Mouse (Mus musculus) MN1 (cell line): ENCODE results near the gene Gsta4.
"Not testable (repeated sequence)": the region's sequence is repeated elsewhere in the genome, so short reads cannot be mapped to it uniquely, and the experiment has no call there.

Experiments used
- DNase-seq: peaks from one replicate; pipeline ENCODE4 v3.0.0-alpha.2; 2016; ENCODE audit warnings: low spot score

Gsta4 gene

DNA sequence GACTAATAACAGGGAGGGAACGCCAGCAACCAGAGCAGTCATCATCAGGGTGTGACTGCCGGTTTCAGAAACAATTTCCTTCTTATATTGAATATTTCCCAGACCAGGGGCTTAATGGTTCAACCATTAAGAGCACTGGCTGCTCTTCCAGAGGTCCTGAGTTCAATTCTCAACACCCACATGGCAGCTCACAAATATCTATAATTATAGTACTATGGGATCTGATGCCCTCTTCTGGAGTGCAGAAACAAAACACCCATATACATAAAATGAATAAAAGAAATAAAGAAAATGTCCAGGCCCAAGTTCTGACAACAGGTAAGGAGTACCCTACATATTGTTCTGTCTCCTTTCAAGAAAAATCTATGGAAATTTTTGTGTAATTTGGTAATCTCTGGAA, 3.5 kb upstream of the Gsta4 start:
- no peak for DNase-seq

DNA sequence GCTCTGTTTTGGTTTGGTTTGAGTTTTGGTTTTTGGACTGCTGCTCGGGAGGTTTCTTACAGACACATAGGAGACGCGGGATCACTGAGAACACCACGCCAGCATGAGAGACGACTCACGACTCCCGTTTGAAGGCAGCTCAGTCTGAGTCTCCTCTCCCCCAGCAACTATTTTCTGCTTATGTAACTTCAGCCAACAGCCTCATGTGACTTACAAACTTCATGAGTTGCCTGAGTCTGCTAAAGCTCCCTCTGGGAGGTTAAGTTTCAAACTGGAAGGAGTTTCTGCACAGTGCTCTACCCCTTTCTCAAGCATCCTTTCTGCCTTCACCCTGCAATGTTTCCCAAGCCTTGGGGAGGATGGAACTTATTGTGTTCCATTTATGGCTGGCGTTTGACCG, 3.1 kb downstream of the Gsta4 start:
- DNase-seq: no peak

DNA sequence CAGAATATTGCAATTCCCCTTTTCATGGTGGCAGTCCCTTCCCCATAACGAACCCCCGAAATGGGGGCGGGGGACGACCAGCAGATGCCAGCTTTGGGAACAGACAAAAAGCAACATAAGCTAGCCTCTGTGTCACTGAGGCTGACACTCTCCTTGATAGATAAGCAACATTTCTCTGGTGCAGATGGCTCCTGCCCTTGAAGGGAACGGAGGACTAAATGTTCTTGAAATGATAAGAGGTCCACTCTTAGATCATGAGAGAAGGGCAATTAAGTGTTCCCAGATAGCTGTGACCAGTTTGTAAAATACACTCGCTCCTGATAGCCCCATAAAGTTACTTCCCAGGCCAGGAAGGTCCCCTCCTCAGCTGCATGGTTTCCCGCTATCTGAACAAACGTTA, 6.3 kb downstream of the Gsta4 start:
- no peak for DNase-seq

DNA sequence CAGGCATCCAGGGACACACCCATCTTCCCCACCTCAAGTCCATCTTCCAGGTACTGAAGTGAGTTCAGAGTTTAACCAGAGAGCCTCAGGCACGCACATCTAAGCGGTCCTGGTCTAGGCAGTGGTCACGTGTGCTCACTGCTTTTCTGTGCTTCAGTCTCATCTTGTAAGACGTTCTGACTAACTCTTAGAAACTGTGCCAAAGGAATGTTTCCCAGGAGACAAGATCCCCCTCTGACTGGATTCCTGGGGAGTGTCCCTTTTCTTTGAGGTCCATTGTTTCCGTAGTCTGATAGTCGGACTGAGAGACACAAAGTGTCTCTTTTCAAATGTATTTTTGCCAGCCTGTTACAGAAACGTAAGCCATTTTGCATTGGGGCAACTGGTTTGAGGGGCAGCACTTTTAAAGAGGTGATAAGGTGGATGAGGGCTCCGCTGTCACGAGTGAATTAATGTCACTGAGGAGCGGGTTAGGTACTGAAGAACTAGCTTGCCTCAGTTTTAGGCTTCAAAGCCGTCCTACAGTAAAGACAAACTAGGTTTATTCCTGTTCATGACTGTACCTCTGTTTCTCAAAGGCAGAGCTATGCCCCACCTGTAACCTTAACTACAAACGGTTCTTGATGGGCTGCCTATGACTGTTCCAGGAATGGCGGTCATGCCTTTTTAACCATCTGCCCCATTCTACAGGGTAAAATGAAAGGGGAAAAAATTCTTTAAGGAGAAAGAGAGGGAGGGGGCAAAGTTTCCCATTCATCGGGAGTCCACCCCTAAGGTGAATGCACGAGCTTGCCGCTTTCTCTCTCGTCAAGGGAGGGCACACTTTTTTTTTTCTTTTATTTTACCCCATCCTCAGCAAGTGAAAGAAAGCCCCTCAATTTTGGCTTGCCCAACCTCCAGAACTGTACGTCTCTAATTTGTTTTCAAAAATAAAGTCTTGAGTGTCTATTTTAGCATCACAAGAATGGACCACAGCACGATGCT, 8.4 kb downstream of the Gsta4 start:
- no peak for DNase-seq

DNA sequence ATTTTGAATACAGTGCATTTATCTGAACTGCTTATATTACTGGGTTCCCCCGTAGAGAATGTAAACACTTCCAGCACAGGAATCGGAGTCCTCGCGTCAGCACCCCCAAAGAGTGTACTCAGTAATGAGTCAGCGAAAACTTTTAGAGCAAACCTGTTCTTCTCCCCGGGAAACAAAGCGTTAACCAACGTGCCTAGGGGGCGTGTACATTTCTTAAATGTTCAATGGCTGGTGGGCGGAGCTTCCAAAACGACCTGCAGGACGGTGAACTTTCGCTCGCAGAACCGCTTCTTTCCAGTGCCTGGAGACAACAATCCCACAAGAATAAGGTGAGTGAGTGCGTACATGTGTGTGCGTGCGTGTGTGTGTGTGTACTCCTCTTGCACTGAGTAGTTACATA, 9.2 kb downstream of the Gsta4 start:
- DNase-seq: peak; percentile 33

DNA sequence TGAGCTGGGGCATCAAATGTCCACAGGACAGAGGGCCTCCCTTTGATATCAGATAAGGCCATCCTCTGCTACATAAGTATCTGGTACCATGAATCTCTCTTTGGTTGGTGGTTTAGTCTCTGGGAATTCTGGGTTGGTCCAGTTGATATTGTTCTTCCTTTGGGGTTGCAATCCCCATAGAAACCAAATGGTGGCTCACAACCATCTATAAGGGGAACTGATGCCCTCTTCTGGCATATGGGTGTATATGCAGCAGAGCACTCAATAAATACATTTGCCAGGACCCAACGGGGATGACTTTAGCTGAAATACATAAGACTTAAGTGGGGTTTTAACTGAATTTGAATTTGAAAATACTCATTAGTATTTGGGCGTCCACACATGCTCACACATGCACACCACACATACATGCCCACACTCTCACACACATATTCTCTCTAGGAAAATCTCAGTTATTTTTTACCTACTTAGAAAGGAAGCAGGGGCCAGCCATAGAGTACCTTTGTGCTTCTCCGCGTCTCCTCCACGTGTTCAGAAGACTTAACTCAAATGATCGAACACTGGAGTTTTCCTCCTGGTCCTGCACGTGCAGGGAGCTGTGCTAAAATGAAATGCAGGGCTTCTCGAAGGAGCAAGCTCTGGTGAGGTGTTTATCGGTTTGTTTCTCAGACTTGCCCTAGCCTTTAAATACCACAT, 11.5 kb downstream of the Gsta4 start:
- DNase-seq: peak; percentile 41

DNA sequence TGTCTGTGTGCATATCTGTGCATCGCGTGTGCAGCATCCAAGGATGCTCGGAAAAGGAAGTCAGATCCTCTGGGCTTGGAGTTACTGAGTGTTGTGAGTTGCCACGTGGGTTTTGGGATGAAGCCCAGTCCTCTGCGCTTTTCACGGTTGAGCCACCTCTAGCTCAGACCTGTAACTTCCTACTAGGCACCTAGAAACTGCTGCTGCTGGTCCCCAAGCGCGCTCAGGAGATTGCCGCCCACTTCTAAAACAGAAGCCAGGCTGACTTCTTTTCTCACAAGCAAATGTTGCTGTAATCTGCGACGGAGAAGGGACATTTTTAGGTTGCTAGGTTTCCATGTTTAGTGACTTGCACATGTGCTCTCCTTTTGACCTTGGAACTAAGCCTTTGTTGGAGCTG, 12.5 kb downstream of the Gsta4 start:
- no peak for DNase-seq

DNA sequence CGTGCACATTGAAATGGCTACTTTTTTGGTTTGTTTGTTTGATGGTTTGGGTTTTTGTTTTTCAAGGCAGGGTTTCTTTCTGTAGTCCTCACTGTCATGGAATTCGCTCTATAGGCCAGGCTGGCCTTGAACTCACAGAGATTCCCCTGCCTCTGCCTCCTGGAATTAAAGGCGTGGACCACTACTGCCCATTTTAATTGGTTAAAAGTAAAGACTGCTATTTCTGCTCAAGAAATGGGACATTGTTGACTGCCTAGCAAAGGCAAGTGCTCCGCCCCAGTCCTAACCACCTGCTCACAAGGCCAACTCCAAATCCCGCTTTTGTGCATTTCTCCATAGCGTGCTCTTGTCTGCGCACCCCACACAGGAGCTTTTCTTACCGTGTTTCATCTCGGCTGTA, 15.2 kb downstream of the Gsta4 start:
- DNase-seq: no peak

DNA sequence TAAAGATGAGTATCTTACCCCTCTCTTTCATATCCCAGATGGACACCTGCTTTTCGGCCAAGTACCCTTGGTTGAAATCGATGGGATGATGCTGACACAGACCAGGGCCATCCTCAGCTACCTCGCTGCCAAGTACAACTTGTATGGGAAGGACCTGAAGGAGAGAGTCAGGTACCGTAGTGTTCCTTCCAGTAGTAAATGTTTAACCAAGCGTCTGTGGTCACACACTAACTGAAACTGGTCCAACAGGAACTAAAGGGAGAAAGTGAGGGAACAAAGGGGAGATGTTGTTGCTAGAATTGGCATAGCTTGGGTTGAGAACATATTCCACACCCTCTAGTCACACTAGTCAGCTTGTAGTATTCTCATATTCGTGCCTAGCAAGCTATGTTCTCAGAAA, 21.6 kb downstream of the Gsta4 start:
- DNase-seq: no peak

DNA sequence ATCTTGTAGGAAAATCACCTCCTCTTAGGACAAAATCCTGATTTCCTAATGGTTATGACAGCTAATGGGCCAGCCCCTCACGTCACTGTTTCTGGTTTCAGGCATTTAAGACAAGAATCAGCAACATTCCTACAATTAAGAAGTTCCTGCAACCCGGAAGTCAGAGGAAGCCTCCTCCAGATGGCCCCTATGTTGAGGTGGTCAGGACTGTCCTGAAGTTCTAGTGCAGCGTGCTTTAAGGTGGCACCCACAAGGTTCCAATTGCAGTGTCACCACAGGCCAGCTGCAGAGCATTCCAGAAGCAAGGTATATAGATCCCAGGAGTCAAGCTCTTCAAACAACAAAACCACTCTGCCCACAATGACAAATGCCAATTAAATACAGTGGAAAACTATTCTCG, 26.4 kb downstream of the Gsta4 start:
- DNase-seq: no peak

DNA sequence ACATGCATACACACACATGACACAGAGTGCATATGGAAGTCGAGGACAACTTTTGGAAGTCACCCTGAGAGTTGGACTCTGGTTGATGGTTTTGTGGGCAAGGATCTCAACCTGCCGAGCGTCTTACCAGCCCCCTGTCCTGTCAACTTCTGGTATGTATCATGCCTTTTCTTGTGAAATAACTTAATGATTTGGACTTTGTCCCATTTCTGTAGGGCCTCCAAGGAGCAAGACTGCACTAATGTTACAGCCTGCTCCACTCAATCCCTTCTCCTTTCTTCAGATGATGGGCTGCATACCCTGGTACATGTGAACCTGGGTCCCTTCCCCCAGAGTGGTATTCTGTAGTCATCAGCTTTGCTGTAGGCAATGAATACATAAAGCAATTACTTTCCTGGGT, 27.5 kb downstream of the Gsta4 start:
- DNase-seq: no peak

DNA sequence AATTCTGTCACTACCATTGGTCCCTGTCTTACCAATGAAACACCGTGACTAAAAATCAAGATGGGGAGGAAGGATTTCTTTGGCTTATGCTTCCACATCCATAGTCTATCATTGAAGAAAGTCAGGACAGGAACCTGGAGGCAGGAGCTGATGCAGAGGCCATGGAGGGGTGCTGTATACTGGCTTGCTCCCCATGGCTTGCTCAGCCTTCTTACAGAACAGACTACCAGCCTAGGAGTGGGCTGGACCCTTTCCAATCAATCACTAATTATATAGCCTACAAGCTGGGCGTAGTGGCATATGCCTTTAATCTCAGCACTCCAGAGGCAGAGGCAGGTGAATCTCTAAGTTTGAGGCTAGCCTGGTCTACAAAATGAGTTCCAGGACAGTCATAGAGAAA, 28.2 kb downstream of the Gsta4 start:
- DNase-seq: no peak

DNA sequence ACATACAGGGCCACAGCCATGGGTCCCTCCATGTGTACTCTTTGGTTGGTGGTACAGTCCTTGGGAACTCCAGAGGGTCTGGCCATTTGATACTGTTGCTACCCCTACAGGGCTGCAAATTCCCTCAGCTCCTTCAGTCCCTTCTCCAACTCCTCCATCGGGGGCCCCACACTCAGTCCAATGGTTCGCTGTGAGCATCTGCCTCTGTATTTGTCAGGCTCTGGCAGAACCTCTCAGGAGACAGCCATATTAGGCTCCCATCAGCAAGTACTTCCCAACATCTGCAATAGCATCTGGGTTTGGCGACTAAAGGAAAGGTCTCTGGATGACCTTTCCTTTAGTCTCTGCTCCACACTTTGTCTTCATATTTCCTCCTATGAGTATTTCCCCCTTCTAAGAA, 28.9 kb downstream of the Gsta4 start:
- no peak for DNase-seq

DNA sequence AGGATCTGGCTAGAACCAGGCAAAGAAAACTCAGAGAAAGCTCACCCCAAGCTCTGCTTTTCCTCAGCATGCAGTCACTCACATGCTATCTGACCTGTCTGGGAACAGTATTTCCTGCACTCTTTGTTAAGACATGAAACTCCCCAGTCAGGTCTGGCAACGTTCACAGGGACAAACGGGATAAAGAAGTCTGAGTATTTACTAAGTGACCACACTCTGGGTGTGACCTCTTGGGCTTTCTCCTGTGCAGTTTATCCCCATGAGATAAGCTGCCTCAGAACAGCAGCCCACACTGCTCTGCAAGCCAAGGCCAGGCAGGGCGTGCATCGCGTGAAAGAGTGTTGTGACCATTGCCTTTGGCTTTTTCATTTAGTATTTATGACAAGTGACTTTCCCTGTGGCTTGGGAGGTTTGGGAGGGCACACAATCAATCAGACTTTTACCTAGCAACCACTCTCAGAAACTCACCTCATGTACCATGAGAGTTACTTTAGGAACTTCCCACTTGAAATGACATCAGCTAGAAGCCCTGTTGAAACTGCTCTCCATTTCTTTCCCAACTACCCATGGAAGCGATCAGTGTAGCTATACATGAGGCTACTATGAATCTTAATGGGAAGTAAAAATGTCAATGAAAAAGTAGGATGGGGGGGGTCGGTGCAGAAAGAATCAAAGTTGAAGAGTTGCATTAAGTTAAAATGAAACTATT, 29.9 kb downstream of the Gsta4 start:
- no peak for DNase-seq

DNA sequence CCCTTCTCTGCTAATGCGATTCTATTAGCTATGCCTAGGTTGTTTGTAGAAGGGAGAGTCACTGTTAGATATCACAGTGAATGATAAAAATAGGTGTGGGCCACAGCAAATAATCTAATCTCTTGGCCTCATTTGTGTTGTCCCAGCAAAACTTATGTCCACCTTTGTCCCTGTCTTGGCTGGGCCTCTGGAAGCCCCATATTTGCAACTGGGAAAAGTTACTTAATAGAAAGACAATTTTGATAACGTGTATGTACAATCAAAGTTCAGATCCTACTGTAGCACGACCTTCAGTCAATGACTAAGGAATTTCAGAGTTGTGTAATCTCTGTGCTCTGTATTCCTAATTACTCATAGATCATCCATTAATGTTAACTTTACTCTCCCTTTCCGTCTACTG, 34.5 kb downstream of the Gsta4 start:
- DNase-seq: no peak

DNA sequence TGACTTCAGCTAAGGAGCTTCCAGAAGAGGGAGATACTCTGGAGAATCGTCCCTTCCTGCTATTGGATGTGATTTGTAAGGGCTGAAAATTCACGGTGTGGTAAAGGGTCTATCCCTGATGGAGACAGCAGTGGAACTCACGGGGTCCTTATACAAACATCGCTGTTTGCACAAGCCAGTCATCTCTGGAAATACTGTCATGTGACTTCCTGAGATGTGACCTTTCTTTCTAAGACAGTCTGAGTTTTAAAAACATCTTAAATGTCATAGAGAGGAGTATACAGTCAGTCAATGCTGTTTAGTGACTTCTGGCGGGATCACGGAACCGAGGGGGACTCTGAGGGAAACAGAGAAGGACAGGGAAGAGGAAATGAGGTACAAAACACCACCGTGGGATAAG, 40.0 kb downstream of the Gsta4 start:
- DNase-seq: no peak

DNA sequence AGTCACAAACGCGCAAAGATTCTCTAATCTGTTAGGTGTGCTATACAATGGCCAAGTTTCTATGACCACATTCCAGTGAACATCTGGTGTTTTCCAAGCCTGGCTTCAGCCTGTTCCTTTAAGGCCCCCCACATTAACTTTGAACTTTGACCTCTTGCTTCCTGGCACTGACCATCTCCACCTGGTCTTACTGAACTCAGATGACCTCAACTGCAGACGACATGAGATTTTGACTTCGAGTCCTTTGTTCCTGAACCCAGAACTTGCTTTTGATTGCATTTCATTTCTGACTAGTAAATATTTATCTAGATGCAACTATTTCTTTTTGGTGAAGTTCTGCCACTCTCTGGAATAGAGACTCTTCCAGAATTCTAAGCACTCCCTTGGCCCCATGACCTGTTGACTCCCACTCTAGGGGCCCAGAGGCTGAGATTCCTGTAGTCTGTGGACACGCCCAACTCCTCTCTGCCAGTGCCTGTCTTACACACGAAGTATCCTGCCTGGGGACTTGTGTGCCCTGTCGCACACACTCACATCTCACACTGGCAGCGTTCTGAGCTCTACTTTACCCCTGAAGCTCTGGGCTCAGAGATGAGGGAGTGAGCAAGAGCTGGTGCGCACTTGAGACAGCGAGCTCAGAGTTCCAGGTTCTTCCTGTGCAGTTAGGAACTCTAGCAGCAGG, 40.8 kb downstream of the Gsta4 start:
- DNase-seq: no peak

DNA sequence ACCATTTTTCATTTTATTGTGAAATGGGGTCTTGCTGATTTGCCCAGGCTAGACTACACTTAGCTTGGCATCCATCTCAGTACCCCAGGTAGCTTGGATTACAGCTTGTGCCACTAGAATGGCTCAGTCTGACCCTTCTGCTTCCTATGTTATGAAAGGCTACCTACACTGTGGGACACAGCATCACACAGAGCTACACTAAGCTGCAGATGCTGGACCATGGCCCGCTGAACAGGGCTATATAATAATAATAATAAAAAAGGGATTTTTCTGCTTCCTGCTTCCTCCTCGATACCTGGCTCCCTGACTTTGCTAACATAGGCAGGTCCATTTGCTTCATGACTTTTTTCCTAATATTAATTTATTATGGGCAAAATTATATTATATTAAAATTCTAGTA, 41.8 kb downstream of the Gsta4 start:
- DNase-seq: no peak

DNA sequence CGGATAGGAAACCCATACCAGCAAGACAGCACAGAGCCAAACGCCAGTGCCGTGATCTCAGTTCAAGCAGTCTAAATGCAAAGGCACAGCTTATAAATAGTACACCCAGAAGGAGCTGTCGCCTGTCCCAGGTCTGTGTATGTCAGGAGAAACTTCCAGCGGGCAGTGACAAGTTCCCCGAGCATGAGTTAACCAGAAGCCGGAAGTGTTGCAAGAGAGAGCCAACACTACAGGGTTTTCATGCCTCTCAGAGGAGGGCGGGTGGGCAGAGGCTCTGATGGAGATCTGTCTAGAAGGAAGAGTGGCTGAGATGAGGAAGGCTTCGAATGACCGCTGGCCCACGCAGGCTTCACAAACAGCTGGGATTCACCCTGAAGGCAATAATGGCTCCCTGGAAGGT, 42.7 kb downstream of the Gsta4 start:
- DNase-seq: no peak

DNA sequence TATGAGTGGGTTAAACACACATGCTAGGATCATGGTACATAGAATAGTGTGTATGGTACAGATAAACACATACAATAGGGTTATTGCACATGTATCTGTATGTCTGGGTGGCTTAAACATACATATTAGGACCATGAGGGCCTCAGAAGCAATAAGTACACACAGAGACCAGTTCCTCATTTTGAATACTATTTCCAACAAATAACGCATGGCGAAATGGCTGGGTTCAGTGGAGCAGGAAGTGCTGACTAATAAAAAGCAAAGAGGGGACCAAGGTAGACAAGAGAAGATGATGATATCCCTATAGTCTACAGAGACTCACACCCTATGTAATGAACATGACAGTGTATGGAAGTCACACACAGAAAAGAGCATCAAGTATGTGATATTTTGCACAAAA, 45.5 kb downstream of the Gsta4 start:
- no peak for DNase-seq

DNA sequence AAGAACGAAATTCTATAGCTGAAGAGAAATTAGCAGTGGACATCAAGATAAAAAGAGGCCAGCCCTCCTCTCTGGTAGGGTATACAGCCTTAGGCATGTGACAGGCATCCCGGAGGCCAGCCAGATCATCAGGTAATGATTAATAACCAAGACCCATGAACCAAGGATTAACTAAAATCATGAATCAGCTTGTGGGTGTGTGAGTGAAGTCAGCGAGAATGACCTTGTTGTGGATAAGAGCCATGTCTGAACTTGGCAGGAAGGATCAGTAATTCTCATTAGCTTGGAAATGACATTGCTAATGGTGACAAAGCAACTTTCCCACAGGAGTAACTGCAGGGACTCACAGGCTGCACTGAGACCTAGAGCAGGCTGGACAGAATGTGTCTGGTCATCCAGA, 47.1 kb downstream of the Gsta4 start:
- not testable (repeated sequence) for DNase-seq

DNA sequence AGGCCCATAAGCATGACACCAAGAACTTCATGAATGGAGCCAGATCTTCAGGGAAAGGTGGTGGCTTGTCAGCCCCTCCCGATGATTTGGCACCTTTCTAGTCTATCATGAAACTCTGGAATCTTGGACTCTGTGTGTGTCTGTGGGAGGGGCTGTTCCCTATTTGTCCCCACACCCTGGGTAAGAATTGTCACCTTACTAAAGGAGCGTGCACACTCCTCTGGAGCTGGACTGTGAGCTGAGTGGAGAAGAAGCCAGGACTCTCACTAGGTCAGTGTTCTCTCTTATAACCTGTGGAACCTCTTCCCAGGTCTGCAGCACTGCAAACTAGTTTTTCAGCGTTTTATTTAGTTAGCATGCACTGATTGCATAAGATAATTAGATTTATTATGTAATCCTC, 47.9 kb downstream of the Gsta4 start, which contains the start of gene Gsta1:
Gene Gsta1, plus strand, starts transcription at position 196 of the 400 bp plus-strand sequence.
- DNase-seq: not testable (repeated sequence)
